Mouse (Mus musculus): Measurements from ENCODE around the gene Smcr8. TPM values are rescaled to one million over a fixed set of nuclear protein-coding genes. Genes with fewer than 3 reads are reported as not detected.

Smcr8 gene
- polyA plus RNA-seq, 1 experiment from 2014 or later: 2.5 TPM

DNA sequence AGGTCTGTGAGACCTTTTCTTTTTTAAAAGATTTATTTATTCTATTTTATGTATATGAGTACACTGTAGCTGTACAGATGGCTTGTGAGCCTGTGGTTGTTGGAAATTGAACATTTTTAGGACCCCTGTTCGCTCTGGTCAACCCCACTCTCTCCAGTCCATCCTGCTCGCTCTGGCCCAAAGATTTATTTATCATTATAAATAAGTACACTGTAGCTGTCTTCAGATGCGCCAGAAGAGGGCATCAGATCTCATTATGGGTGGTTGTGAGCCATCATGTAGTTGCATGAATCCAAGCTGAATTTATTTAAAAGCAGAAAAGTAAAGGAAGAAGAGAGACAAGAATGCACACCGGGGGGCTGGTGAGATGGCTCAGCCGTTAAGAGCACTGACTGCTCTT, 42.1 kb upstream of the Smcr8 start:
- Histone ChIP-seq H3K4me1 (ENCODE audit: insufficient read depth, low read depth, low read length) (no peaks in the 10 kb centered on the region), H3K27me3 (replicated peaks; ENCODE audit: insufficient read depth, low read length) (no peaks in the 10 kb centered on the region), H3K9ac (replicated peaks; ENCODE audit: low read depth) (no peak overlapping the region), H3K9me3 (ENCODE audit: low read length) (no peaks in the 10 kb centered on the region), H3K4me3 (ENCODE audit: low read depth, low read length) (no peak overlapping the region), H3K4me2 (replicated peaks; ENCODE audit: low read depth, low read length) (no peak overlapping the region), H3K36me3 (ENCODE audit: insufficient read depth, low read length) (0 out of 2 replicates have a peak, but pooled peaks cover 3% of the 10 kb centered on the region), H3K27ac (ENCODE audit: low read length) (no peak overlapping the region)
- TF ChIP-seq CTCF (IDR thresholded peaks at IDR 0.05) (peak; percentile 26), EP300 (IDR thresholded peaks at IDR 0.05) (no peak)
- no peak for ATAC-seq
- whole genome bisulfite sequencing: 65% methylated on average over 5 of the region's 5 CpGs
- no peak for DNase-seq (ENCODE audit: low spot score)

DNA sequence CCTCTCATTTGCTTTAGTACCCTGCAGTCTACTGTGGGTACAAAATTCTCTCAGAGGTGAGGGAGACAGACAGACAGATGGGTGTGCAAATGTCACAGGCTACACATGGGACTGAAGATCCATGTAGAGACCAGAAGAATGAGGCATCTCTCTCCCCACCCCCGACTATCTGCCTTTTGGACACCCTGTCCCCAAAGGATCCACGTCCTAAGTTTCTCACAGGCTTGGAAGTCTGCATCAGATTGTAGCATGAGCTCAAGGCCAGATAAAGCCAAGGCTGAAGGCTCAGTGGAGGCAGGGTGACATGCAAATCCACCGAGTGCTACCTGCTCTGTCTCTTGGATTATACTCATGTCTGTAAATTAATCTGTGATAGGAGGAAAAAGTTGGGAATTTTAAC, 40.8 kb upstream of the Smcr8 start:
- 87% methylated on average over 3 of the region's 3 CpGs for WGBS
- no peak for DNase-seq (ENCODE audit: low spot score)
- Histone ChIP-seq H3K9ac (replicated peaks; ENCODE audit: low read depth) (no peak overlapping the region), H3K27ac (ENCODE audit: low read length) (no peak overlapping the region), H3K36me3 (ENCODE audit: insufficient read depth, low read length) (0 out of 2 replicates have a peak, but pooled peaks cover 6% of the 10 kb centered on the region), H3K4me1 (ENCODE audit: insufficient read depth, low read depth, low read length) (no peaks in the 10 kb centered on the region), H3K4me3 (ENCODE audit: low read depth, low read length) (no peak overlapping the region), H3K27me3 (replicated peaks; ENCODE audit: insufficient read depth, low read length) (no peaks in the 10 kb centered on the region), H3K4me2 (replicated peaks; ENCODE audit: low read depth, low read length) (no peak overlapping the region), H3K9me3 (ENCODE audit: low read length) (no peaks in the 10 kb centered on the region)
- no peak for ATAC-seq
- no peak for TF ChIP-seq CTCF (IDR thresholded peaks at IDR 0.05)
- no peak for TF ChIP-seq EP300 (IDR thresholded peaks at IDR 0.05)

DNA sequence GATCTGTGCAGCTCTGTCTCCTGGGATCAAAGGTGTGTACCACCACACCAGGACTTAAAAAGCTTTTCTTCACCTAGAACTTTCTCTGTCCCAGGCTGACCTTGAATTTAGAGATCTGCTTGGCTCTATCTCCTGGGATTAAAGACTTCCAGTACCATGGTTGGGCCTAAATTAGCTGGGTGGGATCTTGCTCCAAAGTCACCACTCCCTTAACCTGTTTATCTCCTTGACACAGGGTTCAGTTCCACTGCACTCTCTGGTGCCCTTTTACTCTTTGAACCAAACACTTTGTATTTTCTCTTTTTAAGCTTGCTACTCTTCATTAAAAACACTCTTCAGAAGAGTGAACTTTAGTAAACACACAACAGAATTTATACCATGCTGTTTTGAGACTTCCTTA, 39.9 kb upstream of the Smcr8 start:
- Histone ChIP-seq H3K9ac (replicated peaks; ENCODE audit: low read depth) (no peak overlapping the region), H3K36me3 (ENCODE audit: insufficient read depth, low read length) (peaks cover 11% of the 10 kb centered on the region; the same call in 1 of the 2 replicates), H3K4me3 (ENCODE audit: low read depth, low read length) (no peak overlapping the region), H3K27me3 (replicated peaks; ENCODE audit: insufficient read depth, low read length) (no peaks in the 10 kb centered on the region), H3K9me3 (ENCODE audit: low read length) (no peaks in the 10 kb centered on the region), H3K4me1 (ENCODE audit: insufficient read depth, low read depth, low read length) (no peaks in the 10 kb centered on the region), H3K27ac (ENCODE audit: low read length) (no peak overlapping the region), H3K4me2 (replicated peaks; ENCODE audit: low read depth, low read length) (no peak overlapping the region)
- no peak for TF ChIP-seq EP300 (IDR thresholded peaks at IDR 0.05)
- no peak for DNase-seq (ENCODE audit: low spot score)
- no peak for ATAC-seq

DNA sequence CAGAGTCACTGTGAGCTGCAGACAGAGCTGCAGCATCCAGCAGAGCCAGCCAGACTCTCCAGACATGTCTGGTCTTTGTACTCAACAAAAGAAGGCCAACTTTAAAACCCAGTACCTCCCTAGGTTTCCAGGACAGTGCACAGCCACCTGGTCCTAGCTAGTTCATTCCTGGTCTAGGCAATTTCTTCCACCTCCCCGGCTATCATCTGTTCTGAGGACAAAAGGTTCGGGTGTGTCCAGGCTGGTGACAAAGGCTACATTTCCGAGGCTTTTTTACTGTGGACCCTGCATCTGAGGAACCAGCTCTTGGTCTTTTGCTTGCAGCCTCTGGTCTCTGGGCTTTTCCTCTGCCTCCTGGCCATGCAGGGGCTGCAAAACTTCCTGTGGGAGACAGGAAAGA, 37.0 kb upstream of the Smcr8 start:
- Histone ChIP-seq H3K36me3 (ENCODE audit: insufficient read depth, low read length) (peaks cover 23% of the 10 kb centered on the region; the same call in 1 of the 2 replicates), H3K4me3 (ENCODE audit: low read depth, low read length) (no peak overlapping the region), H3K9ac (replicated peaks; ENCODE audit: low read depth) (no peak overlapping the region), H3K9me3 (ENCODE audit: low read length) (no peaks in the 10 kb centered on the region), H3K27ac (ENCODE audit: low read length) (no peak overlapping the region), H3K4me2 (replicated peaks; ENCODE audit: low read depth, low read length) (no peak overlapping the region), H3K4me1 (ENCODE audit: insufficient read depth, low read depth, low read length) (no peaks in the 10 kb centered on the region), H3K27me3 (replicated peaks; ENCODE audit: insufficient read depth, low read length) (no peaks in the 10 kb centered on the region)
- DNase-seq (ENCODE audit: low spot score) (no peak), ATAC-seq (no peak)
- WGBS: 82% methylated on average over 3 of the region's 3 CpGs
- no peak for TF ChIP-seq CTCF (IDR thresholded peaks at IDR 0.05)
- no peak for TF ChIP-seq EP300 (IDR thresholded peaks at IDR 0.05)

DNA sequence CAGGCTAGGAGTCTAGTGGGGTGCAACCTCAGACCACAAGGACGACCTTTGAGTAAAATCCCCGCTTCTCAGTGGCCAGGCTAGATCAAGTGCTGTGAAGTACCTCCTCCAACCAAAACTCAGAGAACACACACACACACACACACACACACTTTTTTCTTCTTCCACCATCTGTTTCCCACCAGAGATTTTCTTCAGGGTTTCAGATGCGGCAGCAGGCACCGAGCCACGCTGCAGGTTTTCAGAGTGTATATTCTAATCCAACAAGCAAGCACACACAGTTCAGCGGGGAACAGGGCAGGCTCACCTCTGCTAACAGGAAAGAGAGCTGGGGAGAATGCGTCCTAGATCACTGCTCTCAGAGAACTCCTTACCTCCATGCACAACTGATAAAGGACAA, 21.8 kb upstream of the Smcr8 start:
- WGBS: 84% methylated on average over 7 of the region's 7 CpGs
- H3K36me3 ChIP-seq (ENCODE audit: insufficient read depth, low read length): peaks cover 43% of the 10 kb centered on the region
- H3K4me3 ChIP-seq (ENCODE audit: low read depth, low read length): no peak overlapping the region
- no peaks in the 10 kb centered on the region for H3K27me3 ChIP-seq (replicated peaks; ENCODE audit: insufficient read depth, low read length)
- no peaks in the 10 kb centered on the region for H3K9me3 ChIP-seq (ENCODE audit: low read length)
- no peak overlapping the region for H3K4me2 ChIP-seq (replicated peaks; ENCODE audit: low read depth, low read length)
- ATAC-seq: no peak
- no peak overlapping the region for H3K27ac ChIP-seq (ENCODE audit: low read length)
- no peaks in the 10 kb centered on the region for H3K4me1 ChIP-seq (ENCODE audit: insufficient read depth, low read depth, low read length)
- TF ChIP-seq CTCF (IDR thresholded peaks at IDR 0.05): no peak
- TF ChIP-seq EP300 (IDR thresholded peaks at IDR 0.05): no peak
- H3K9ac ChIP-seq (replicated peaks; ENCODE audit: low read depth): no peak overlapping the region
- no peak for DNase-seq (ENCODE audit: low spot score)

DNA sequence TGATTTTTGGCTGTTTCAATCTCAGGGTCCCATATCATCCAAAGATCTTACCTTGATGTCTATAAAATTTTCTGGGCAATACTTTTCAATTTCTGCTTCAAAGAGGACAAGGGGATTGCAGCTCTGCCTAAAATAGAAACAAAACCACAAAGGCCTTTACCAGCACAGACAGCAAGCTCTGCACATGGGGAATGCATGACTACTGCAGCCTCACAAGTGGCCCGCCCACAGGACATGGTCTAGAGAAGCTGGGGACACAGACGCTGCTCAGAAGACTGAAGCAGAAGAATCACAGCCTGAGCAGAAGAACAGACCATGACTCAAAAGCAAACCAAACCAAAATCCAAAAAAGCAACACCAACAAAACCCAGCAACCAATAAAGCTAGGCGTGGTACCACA, 15.6 kb upstream of the Smcr8 start:
- H3K27ac ChIP-seq (ENCODE audit: low read length): no peak overlapping the region
- no peak for DNase-seq (ENCODE audit: low spot score)
- H3K4me1 ChIP-seq (ENCODE audit: insufficient read depth, low read depth, low read length): no peaks in the 10 kb centered on the region
- no peaks in the 10 kb centered on the region for H3K27me3 ChIP-seq (replicated peaks; ENCODE audit: insufficient read depth, low read length)
- H3K4me2 ChIP-seq (replicated peaks; ENCODE audit: low read depth, low read length): no peak overlapping the region
- no peak for ATAC-seq
- no peak for TF ChIP-seq EP300 (IDR thresholded peaks at IDR 0.05)
- no peak for TF ChIP-seq CTCF (IDR thresholded peaks at IDR 0.05)
- WGBS: 88% methylated on average over 3 of the region's 3 CpGs
- peaks cover 17% of the 10 kb centered on the region; the same call in 1 of the 2 replicates for H3K36me3 ChIP-seq (ENCODE audit: insufficient read depth, low read length)
- no peak overlapping the region for H3K4me3 ChIP-seq (ENCODE audit: low read depth, low read length)
- no peaks in the 10 kb centered on the region for H3K9me3 ChIP-seq (ENCODE audit: low read length)
- no peak overlapping the region for H3K9ac ChIP-seq (replicated peaks; ENCODE audit: low read depth)

DNA sequence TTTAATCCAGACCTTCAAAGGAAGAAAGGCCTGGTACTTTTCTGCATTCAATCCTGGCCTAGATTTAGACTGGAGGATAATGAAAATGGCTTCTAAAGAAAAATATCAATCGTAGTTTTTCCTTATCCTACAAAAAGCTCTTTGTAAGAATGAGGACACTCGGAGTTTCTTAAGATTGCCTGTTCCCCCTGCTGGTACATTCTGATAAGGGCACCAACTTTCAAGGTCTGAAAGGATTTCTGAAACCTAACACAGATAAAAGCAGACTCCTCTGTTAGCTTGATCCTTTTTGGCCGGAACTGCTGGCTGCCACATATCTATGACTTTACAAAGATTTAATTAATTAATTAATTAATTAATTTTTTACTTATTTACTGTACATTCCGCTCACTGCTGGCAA, 10.4 kb upstream of the Smcr8 start:
- Histone ChIP-seq H3K36me3 (ENCODE audit: insufficient read depth, low read length) (no peaks in the 10 kb centered on the region), H3K27ac (ENCODE audit: low read length) (no peak overlapping the region), H3K4me1 (ENCODE audit: insufficient read depth, low read depth, low read length) (no peaks in the 10 kb centered on the region), H3K9me3 (ENCODE audit: low read length) (no peaks in the 10 kb centered on the region), H3K9ac (replicated peaks; ENCODE audit: low read depth) (no peak overlapping the region), H3K27me3 (replicated peaks; ENCODE audit: insufficient read depth, low read length) (no peaks in the 10 kb centered on the region), H3K4me2 (replicated peaks; ENCODE audit: low read depth, low read length) (no peak overlapping the region), H3K4me3 (ENCODE audit: low read depth, low read length) (no peak overlapping the region)
- 77% methylated on average over 4 of the region's 4 CpGs for whole genome bisulfite sequencing
- DNase-seq (ENCODE audit: low spot score) (no peak), ATAC-seq (no peak)
- TF ChIP-seq EP300 (IDR thresholded peaks at IDR 0.05) (no peak), CTCF (IDR thresholded peaks at IDR 0.05) (peak; percentile 32)
